Mouse (Mus musculus): ENCODE results near the gene Stt3a.

DNA sequence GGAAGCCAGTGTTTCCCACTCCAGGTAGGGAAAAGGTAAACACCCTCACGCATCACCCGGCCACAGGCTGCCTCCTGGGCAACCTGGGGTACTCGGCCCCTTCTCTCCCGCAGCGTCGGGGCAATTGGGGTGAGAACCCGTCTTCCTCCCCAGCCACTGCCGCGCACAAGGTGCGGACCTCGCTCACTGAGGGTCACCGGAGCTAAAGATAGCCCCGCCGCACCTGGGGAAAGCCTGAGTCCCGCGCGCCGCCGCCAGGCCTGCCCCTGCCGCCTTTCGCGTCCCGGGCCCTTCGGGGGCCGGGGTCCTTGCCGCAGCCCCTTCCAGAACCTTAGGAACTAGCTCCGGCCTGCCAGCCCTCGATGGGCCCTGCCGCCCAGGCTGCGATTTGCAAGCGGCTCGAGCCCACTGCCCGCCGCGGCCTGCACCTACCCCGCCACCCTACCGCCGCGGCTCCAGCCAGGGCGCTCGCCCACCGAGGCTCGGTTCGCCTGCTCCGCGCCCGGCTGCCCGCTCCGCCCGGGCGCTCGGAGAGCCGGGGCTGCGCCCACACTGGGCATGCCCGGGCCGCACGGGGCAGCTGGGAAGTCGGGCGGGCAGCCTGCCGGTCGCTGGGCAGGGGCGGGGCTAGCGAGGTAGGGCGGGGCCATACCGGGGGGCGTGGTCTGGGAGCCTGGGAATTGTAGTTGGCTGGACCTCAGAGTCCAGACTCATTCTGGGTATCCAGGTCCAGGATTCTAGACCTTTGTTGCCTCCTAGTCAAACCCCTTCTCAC, 29.5 kb upstream of the Stt3a start, which contains the start of gene Ei24:
- no peak for TF ChIP-seq MAX (IDR thresholded peaks at IDR 0.05)
- no peak for TF ChIP-seq CTCF (IDR thresholded peaks at IDR 0.05; ENCODE audit: control insufficient read depth, insufficient read depth, insufficient read length)
- no peak for TF ChIP-seq MYOD1 (IDR thresholded peaks at IDR 0.05; ENCODE audit: control insufficient read depth, insufficient read length, low read depth)
- TF ChIP-seq CEBPB (IDR thresholded peaks at IDR 0.05; ENCODE audit: low read depth) = no peak

Data from C2C12 (cell line).